Mouse (Mus musculus) lung, postnatal 0 days (tissue): ENCODE data around the gene Rilp.
A peak's percentile ranks its signal among the peaks of the same experiment; 100 is the strongest.

Experiments
- CTCF ChIP-seq: IDR thresholded peaks from 2 replicates; pipeline ENCODE4 v1.5.1; 2016; ENCODE audit warnings: antibody characterized with exemption, mild to moderate bottlenecking
- EP300 ChIP-seq: IDR thresholded peaks from 2 replicates; pipeline ENCODE4 v1.6.1; 2016; ENCODE audit warnings: antibody characterized with exemption, mild to moderate bottlenecking, control low read depth

DNA sequence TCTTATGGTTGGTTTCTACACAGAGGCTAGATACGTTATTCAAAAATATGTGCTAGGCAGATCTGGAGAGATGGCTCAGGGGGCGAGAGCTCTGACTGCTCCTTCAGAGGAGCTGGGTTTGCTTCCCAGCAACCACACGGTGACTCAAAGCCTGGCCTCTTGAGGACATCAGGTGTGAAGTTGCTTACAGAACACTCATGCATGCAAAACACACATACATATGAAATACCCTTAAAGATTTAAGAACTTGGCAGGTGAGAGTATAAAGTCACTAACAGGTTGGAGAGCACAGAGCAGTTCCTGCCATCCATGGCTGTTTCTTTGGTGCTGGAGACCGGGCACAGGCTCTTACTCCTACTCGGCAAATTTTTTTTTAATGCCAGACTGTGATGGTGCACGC lies 17.0 kb downstream of the Rilp start:
- TF ChIP-seq CTCF = no peak
- peak; percentile 60 for TF ChIP-seq EP300
